Comparison of ENCODE assay signal across 7 mouse cellular contexts in the genomic region with DNA sequence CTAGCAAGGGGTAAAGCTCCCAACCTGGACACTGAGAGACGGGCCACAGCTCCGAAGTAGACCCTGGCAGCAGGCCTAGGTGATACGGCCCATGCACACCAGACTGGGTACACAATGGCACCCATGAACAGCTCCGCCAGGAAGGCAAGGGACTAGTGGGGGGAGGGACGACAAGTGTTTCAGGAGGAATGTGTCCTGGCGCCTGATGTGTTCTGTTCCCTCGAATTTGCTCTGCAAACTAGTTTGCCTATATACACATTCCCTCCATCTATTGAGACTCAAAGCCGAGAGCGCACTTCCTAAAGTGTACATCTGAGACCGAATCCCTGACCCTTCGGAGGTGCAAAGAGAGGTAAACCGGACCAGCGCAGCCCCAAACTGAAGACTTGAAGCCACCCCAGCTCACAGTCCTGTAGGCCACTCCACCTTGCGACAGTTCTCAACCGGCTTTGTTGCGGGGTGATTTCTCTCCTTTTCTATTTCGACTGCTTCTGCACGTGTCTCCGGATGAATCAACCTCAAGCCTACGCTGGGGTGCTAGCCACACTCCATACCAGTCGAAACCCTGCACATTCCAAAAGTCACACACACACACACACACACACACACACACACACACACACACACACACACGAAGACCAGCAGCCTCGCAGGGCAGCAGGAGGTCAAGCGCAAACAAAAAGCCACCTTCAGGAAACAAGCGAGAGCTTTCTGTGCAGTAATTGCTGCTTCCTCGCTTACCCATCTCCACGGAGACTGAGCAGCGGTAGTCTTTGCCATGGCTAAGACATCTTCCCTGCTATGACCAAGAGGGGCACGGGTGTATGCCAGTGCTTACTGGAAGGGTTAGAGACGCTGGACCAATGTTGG. TPM values are rescaled to one million over a fixed set of nuclear protein-coding genes. Genes with fewer than 3 reads are reported as not detected.
DNase-seq lines count a peak whose midpoint lies in the region; ATAC-seq lines count a peak whose summit lies in the region.

No protein-coding gene starts in this region.

- no peak for ATAC-seq in lung, embryonic 15.5 days (ENCODE audit: borderline replicate concordance, extremely low read depth, low FRiP score, low TSS enrichment)
- ATAC-seq in hindbrain, embryonic 14.5 days (ENCODE audit: low FRiP score), result no peak
- no peak for ATAC-seq in neural tube, embryonic 11.5 days (ENCODE audit: insufficient read depth, low FRiP score, low TSS enrichment)
- no peak for ATAC-seq in inflammation-experienced regulatory T-cells, adult 6 months

- no peak for DNase-seq in lung, postnatal 10 days
- peak; percentile 58 for DNase-seq in embryo, embryonic 9.5 days (ENCODE audit: extremely low spot score)
- DNase-seq in hindbrain, embryonic 14.5 days (ENCODE audit: low spot score), result peak; percentile 39
- peak; percentile 44 for DNase-seq in neural tube, embryonic 11.5 days (ENCODE audit: low spot score)
- DNase-seq in layer of hippocampus, adult 9-11 months, result no peak

- peak overlapping the region; percentile 52; the same call in 1 of the 2 replicates for H3K4me3 ChIP-seq in lung, embryonic 15.5 days
- peak overlapping the region; percentile 76 for H3K4me3 ChIP-seq in hindbrain, embryonic 14.5 days (replicated peaks; ENCODE audit: low read length)
- peak overlapping the region; percentile 70 for H3K4me3 ChIP-seq in neural tube, embryonic 11.5 days (ENCODE audit: low read depth, low read length)

- peaks cover 98% of the 10 kb centered on the region for H3K27me3 ChIP-seq in lung, embryonic 15.5 days
- peaks cover 9% of the 10 kb centered on the region; the same call in 1 of the 2 replicates for H3K27me3 ChIP-seq in hindbrain, embryonic 14.5 days (ENCODE audit: control insufficient read depth, insufficient read depth, low read length)
- peaks cover 39% of the 10 kb centered on the region for H3K27me3 ChIP-seq in neural tube, embryonic 11.5 days (ENCODE audit: control insufficient read depth, insufficient read depth, low read length)

- no peak overlapping the region for H3K9ac ChIP-seq in lung, embryonic 15.5 days
- peak overlapping the region; percentile 81 for H3K9ac ChIP-seq in hindbrain, embryonic 14.5 days
- peak overlapping the region; percentile 81 for H3K9ac ChIP-seq in neural tube, embryonic 11.5 days (ENCODE audit: low read length)

- H3K36me3 ChIP-seq in lung, embryonic 15.5 days, result no peaks in the 10 kb centered on the region
- H3K36me3 ChIP-seq in hindbrain, embryonic 14.5 days (replicated peaks; ENCODE audit: control insufficient read depth, insufficient read depth), result no peaks in the 10 kb centered on the region
- no peaks in the 10 kb centered on the region for H3K36me3 ChIP-seq in neural tube, embryonic 11.5 days (ENCODE audit: control insufficient read depth, insufficient read depth, low read length)

- H3K4me1 ChIP-seq in lung, embryonic 15.5 days, result peaks cover 16% of the 10 kb centered on the region
- H3K4me1 ChIP-seq in hindbrain, embryonic 14.5 days (replicated peaks; ENCODE audit: control insufficient read depth, insufficient read depth, low read length), result peaks cover 19% of the 10 kb centered on the region; the same call in 1 of the 2 replicates
- H3K4me1 ChIP-seq in neural tube, embryonic 11.5 days (ENCODE audit: control insufficient read depth, insufficient read depth, low read length), result peaks cover 8% of the 10 kb centered on the region; the same call in 1 of the 2 replicates

- no peak overlapping the region for H3K27ac ChIP-seq in lung, embryonic 15.5 days
- H3K27ac ChIP-seq in hindbrain, embryonic 14.5 days, result peak overlapping the region; percentile 78
- H3K27ac ChIP-seq in neural tube, embryonic 11.5 days (ENCODE audit: low read depth, low read length), result no peak overlapping the region

- peak overlapping the region; percentile 97 for H3K4me2 ChIP-seq in lung, embryonic 15.5 days
- peak overlapping the region; percentile 80 for H3K4me2 ChIP-seq in hindbrain, embryonic 14.5 days (replicated peaks)
- H3K4me2 ChIP-seq in neural tube, embryonic 11.5 days (ENCODE audit: low read depth), result peak overlapping the region; percentile 100

- no peaks in the 10 kb centered on the region for H3K9me3 ChIP-seq in lung, embryonic 15.5 days
- no peaks in the 10 kb centered on the region for H3K9me3 ChIP-seq in hindbrain, embryonic 14.5 days (ENCODE audit: control insufficient read depth, low read length)
- H3K9me3 ChIP-seq in neural tube, embryonic 11.5 days (ENCODE audit: control insufficient read depth, low read length), result no peaks in the 10 kb centered on the region

- 2% methylated on average over 30 of the region's 30 CpGs for WGBS in lung, embryonic 15.5 days
- 1% methylated on average over 30 of the region's 30 CpGs for WGBS in hindbrain, embryonic 14.5 days
- WGBS in neural tube, embryonic 11.5 days, result 2% methylated on average over 30 of the region's 30 CpGs

RNA-seq across cellular contexts. Expression of a gene that starts 2.1 kb away (rescaled TPM):
- polyA plus RNA-seq in lung, embryonic 15.5 days (2015; fragmentation: Nextera tagmentation; extraction: Ambion mirVana), result 1.7 and 1.8 TPM in 2 replicates
- polyA plus RNA-seq in hindbrain, embryonic 14.5 days (2014; fragmentation: Nextera tagmentation; extraction: Ambion mirVana), result 52.2 TPM in 2 replicates
- 11.2 and 11.5 TPM in 2 replicates for polyA plus RNA-seq in neural tube, embryonic 11.5 days (2014; fragmentation: Nextera tagmentation; extraction: Ambion mirVana)
- polyA plus RNA-seq in inflammation-experienced regulatory T-cells, adult 6 months (2017; shearing (Covaris generic)), result not detected

Comparison
In these comparisons a context has a peak if more than half of its experiments do, and no peak if none do; other contexts are left out.
1. DNase-seq: peak in embryo, embryonic 9.5 days (single experiment), hindbrain, embryonic 14.5 days (single experiment) and neural tube, embryonic 11.5 days (single experiment); none in lung, postnatal 10 days (single experiment) and layer of hippocampus, adult 9-11 months (single experiment).
2. Peak in every context shown above with its lines, with median percentiles within 50 percentile points of each other: H3K4me2 ChIP-seq and H3K4me3 ChIP-seq.